Mouse (Mus musculus): ENCODE data around the gene Rfx7. TPM values are rescaled to one million over a fixed set of nuclear protein-coding genes. Genes with fewer than 3 reads are reported as not detected.

Gene Rfx7
- polyA plus RNA-seq, 1 experiment = 15.0 TPM

DNA sequence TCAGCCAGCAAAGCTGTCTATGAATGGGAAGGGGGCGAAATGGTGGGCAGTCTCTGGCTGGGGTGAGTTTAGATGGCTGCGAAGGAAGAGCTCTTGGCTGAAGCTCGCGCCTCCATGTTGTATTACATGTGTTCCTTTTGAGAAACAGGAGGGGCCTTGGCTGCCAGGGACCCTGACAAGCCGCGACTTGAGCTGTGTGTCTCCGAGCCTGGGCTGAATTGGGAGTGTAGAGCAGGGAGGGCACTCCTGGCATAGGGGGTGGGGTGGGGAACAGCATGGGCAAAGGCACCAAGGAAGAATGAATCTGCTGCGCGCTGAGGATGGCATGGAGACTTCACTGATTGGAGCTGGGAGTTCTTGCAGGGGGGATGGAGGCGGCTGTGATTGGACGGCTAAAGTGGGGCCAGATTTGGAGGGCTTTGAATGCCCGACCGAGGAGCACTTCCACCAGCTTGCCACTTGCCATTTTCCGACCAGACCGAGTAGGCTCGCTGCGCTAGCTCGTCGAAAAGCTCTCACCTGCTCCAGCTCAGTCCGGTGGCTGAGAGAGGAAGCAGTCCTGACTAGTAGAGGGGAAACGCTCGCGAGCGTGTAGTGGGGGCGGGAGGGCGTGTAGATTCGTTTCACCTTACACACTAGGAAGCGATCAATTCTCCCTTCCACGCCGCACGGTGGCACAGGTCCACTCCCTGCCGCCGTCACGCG lies 597 bp upstream of the Rfx7 start:
- 3% methylated on average over 35 of the region's 35 CpGs for WGBS
- H3K4me1 ChIP-seq (ENCODE audit: control insufficient read depth, insufficient read depth, low read length) = peaks cover 1% of the 10 kb centered on the region; the same call in 1 of the 2 replicates
- peak overlapping the region; percentile 94 for H3K27ac ChIP-seq (ENCODE audit: control insufficient read depth, insufficient read depth, low read depth, low read length, poor library complexity)
- H3K4me3 ChIP-seq (replicated peaks; ENCODE audit: control insufficient read depth, low read depth, low read length) = peak overlapping the region; percentile 79
- peak; percentile 88 for TF ChIP-seq POLR2A (IDR thresholded peaks at IDR 0.05; ENCODE audit: borderline replicate concordance, control insufficient read depth, low read depth, low read length)
- no peak for TF ChIP-seq CTCF (IDR thresholded peaks at IDR 0.05; ENCODE audit: control insufficient read depth, insufficient read depth, low read length)

DNA sequence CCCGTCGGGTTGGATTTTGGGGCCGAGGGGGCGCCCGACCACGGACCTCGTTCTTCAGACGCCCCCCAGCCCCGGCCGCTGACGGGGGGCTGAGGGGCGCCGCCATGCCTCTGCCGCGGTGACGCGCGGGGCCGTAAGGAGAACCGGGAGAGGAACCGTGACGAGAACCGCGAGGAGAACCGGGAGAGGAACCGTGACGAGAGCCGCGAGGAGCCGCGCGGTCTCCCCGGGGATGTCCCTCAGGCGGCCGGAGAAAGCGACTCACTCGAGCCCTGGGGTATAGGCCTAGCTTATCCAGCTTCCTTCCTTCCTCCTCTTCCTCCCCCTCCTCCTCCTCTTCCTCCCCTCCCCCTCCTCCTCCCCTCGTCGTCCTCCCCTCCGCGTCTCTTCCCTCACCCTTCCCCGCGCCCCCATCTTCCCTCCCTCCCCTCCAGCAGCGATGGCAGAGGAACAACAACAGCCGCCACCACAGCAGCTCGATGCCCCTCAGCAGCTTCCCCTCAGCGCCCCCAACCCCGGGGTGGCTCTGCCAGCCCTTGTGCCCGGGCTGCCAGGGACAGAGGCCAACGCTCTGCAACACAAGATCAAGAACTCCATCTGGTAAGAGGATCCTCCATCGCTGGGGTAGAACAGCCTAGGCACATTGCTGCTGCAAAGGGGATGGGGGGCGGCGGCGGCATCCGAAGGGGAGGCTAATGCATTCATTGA lies 495 bp downstream of the Rfx7 start:
- Histone ChIP-seq H3K4me3 (replicated peaks; ENCODE audit: control insufficient read depth, low read depth, low read length) (peak overlapping the region; percentile 96), H3K27ac (ENCODE audit: control insufficient read depth, insufficient read depth, low read depth, low read length, poor library complexity) (peak overlapping the region; percentile 94), H3K4me1 (ENCODE audit: control insufficient read depth, insufficient read depth, low read length) (peaks cover 1% of the 10 kb centered on the region; the same call in 1 of the 2 replicates)
- TF ChIP-seq POLR2A (IDR thresholded peaks at IDR 0.05; ENCODE audit: borderline replicate concordance, control insufficient read depth, low read depth, low read length) (no peak), CTCF (IDR thresholded peaks at IDR 0.05; ENCODE audit: control insufficient read depth, insufficient read depth, low read length) (no peak)
- WGBS = under 1% methylated on average over 52 of the region's 55 CpGs

DNA sequence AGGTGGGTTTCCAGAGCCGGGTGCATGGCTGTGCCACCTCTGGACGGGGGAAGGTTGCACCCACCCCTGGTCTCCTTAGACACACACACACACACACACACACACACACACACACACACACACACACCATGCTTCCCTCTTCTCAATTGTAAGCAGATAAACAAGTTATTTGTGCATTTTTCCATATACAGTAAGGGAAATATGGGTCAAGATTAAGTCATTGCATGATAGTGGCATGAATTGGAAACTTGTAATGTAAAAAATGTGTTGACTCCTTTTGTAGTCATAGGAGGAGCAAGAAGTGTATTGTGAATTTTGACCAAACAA lies 1.0 kb downstream of the Rfx7 start:
- H3K27ac ChIP-seq (ENCODE audit: control insufficient read depth, insufficient read depth, low read depth, low read length, poor library complexity) = peak overlapping the region; percentile 94
- H3K4me1 ChIP-seq (ENCODE audit: control insufficient read depth, insufficient read depth, low read length) = peaks cover 1% of the 10 kb centered on the region; the same call in 1 of the 2 replicates
- 0% methylated on average over 2 of the region's 2 CpGs for WGBS
- H3K4me3 ChIP-seq (replicated peaks; ENCODE audit: control insufficient read depth, low read depth, low read length) = peak overlapping the region; percentile 96
- TF ChIP-seq CTCF (IDR thresholded peaks at IDR 0.05; ENCODE audit: control insufficient read depth, insufficient read depth, low read length) (no peak), POLR2A (IDR thresholded peaks at IDR 0.05; ENCODE audit: borderline replicate concordance, control insufficient read depth, low read depth, low read length) (no peak)

DNA sequence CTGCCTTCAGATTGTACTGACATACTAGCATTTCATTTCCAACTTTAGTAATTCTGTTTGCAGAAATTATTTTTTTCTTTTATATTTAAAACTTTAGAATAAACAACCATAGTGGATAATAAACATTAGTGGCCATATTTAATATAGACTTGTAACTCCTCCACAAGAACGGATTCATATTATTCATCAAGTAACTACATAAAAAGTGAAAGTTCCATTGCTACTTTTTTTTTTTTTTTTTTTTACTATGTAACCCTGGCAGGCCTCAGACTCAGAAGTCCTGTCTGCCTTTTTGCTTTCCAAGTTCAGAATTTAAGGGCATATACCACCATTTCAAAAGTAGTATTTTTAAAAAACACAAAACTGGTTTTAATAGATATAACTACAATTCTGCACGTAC lies 2.9 kb downstream of the Rfx7 start:
- whole genome bisulfite sequencing = 36% methylated on average over 2 of the region's 2 CpGs
- H3K4me3 ChIP-seq (replicated peaks; ENCODE audit: control insufficient read depth, low read depth, low read length) = no peak overlapping the region

DNA sequence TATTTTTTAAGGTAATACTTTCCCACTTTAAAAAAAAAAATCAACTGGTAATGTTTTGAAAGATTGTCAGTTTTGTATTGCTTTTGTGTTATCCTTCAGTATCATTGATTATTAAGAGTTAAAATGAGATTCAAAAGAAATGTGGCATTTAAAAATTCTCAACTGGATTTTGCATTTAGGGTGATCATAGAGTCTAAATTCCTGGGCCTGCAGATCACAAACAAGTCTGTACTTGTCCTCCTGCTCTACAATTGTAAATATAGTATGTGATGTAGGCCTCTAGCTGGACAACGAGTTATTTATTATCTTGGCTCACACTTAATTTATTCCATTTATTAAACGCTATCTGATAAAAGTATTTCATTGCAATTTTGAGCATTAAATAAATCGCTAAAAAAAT lies 3.4 kb downstream of the Rfx7 start:
- H3K27ac ChIP-seq (ENCODE audit: control insufficient read depth, insufficient read depth, low read depth, low read length, poor library complexity) = no peak overlapping the region
- no peak for TF ChIP-seq POLR2A (IDR thresholded peaks at IDR 0.05; ENCODE audit: borderline replicate concordance, control insufficient read depth, low read depth, low read length)
- no peak for TF ChIP-seq CTCF (IDR thresholded peaks at IDR 0.05; ENCODE audit: control insufficient read depth, insufficient read depth, low read length)
- H3K4me3 ChIP-seq (replicated peaks; ENCODE audit: control insufficient read depth, low read depth, low read length) = no peak overlapping the region
- 60% methylated on average over 3 of the region's 3 CpGs for WGBS
- H3K4me1 ChIP-seq (ENCODE audit: control insufficient read depth, insufficient read depth, low read length) = peaks cover 1% of the 10 kb centered on the region; the same call in 1 of the 2 replicates

More for the DNA sequence above, 2.9 kb downstream of the Rfx7 start:
- Histone ChIP-seq H3K4me1 (ENCODE audit: control insufficient read depth, insufficient read depth, low read length) (peaks cover 1% of the 10 kb centered on the region; the same call in 1 of the 2 replicates), H3K27ac (ENCODE audit: control insufficient read depth, insufficient read depth, low read depth, low read length, poor library complexity) (no peak overlapping the region)
- TF ChIP-seq POLR2A (IDR thresholded peaks at IDR 0.05; ENCODE audit: borderline replicate concordance, control insufficient read depth, low read depth, low read length) = no peak
- no peak for TF ChIP-seq CTCF (IDR thresholded peaks at IDR 0.05; ENCODE audit: control insufficient read depth, insufficient read depth, low read length)

DNA sequence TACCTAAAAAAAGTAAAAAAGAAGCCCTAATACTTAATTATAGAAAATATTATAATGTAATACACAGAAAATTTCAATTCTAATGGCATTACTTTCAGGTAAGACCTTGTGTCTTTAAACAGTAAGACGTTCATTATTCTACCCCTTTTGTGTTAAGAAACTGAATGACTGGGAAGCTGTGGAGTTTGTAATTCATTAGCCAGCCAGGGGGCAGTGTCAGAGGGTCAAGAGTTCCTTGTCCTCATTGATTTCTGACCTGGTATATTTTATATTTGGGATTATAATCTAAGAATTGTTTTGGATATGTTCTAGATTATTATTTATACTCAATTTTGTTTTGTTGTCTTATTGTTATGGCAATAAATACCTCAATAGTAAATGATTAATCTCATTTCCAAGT lies 5.0 kb downstream of the Rfx7 start:
- H3K4me1 ChIP-seq (ENCODE audit: control insufficient read depth, insufficient read depth, low read length) = no peaks in the 10 kb centered on the region
- no peak overlapping the region for H3K4me3 ChIP-seq (replicated peaks; ENCODE audit: control insufficient read depth, low read depth, low read length)
- TF ChIP-seq POLR2A (IDR thresholded peaks at IDR 0.05; ENCODE audit: borderline replicate concordance, control insufficient read depth, low read depth, low read length) = no peak
- no peak for TF ChIP-seq CTCF (IDR thresholded peaks at IDR 0.05; ENCODE audit: control insufficient read depth, insufficient read depth, low read length)
- no peak overlapping the region for H3K27ac ChIP-seq (ENCODE audit: control insufficient read depth, insufficient read depth, low read depth, low read length, poor library complexity)
- WGBS = 38% methylated on average over 1 of the region's 1 CpGs

DNA sequence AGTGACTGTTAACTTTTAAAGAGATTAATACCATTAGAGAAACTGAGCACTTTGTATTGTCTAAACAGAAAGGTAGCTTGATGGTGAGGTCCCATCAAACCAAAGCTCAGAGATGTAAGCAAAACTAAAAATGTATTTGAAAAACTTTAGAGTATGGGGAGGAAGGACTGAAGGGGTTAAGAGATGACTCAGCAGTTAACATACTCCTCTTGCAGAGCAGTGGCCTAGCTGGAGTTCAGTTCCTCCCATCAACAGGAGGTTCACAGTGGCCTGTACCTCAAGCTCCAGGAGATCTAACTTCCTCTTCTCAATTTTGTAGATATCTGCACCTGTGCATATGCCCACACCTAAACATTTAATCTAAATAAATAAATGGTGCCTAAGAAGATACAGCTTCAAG lies 11.6 kb downstream of the Rfx7 start:
- Histone ChIP-seq H3K4me1 (ENCODE audit: control insufficient read depth, insufficient read depth, low read length) (no peaks in the 10 kb centered on the region), H3K27ac (ENCODE audit: control insufficient read depth, insufficient read depth, low read depth, low read length, poor library complexity) (no peak overlapping the region), H3K4me3 (replicated peaks; ENCODE audit: control insufficient read depth, low read depth, low read length) (no peak overlapping the region)
- TF ChIP-seq CTCF (IDR thresholded peaks at IDR 0.05; ENCODE audit: control insufficient read depth, insufficient read depth, low read length) (no peak), POLR2A (IDR thresholded peaks at IDR 0.05; ENCODE audit: borderline replicate concordance, control insufficient read depth, low read depth, low read length) (no peak)

DNA sequence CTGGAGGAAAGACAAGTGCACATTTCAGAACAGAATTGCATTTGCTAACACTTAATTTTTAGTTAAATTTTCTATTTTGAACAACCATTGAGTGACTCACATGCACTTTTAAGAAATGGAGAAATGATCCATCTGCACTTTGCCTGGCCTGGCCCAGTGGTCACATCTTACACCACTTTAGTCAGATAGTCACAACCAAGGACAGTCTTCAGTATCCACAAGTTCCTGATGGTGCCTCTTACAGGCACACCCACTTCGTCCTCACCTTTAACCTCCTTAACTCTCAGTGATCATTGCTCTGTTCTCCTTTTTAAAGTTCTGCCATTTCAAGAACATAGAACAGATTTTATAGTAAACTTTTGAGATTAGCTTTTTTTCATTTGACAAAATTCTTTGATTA lies 26.7 kb downstream of the Rfx7 start:
- H3K4me1 ChIP-seq (ENCODE audit: control insufficient read depth, insufficient read depth, low read length) = no peaks in the 10 kb centered on the region
- H3K27ac ChIP-seq (ENCODE audit: control insufficient read depth, insufficient read depth, low read depth, low read length, poor library complexity) = no peak overlapping the region
- TF ChIP-seq POLR2A (IDR thresholded peaks at IDR 0.05; ENCODE audit: borderline replicate concordance, control insufficient read depth, low read depth, low read length) = no peak
- no peak for TF ChIP-seq CTCF (IDR thresholded peaks at IDR 0.05; ENCODE audit: control insufficient read depth, insufficient read depth, low read length)
- 59% methylated on average over 1 of the region's 1 CpGs for WGBS
- H3K4me3 ChIP-seq (replicated peaks; ENCODE audit: control insufficient read depth, low read depth, low read length) = no peak overlapping the region
